Mouse (Mus musculus): ENCODE measurements around the gene Il20. TPM values are rescaled to one million over a fixed set of nuclear protein-coding genes. Genes with fewer than 3 reads are reported as not detected.

Il20 gene
- polyA plus RNA-seq, 1 experiment from 2014 or later = not detected

GRCm38 (mm10) chr1:130857456-130857855, 53.8 kb downstream of the Il20 start:
- DNase-seq (ENCODE audit: low spot score) (no peak), ATAC-seq (replicated peaks; ENCODE audit: low FRiP score) (no peak)
- Histone ChIP-seq H3K4me2 (ENCODE audit: low read depth, low read length, severe bottlenecking) (no peak overlapping the region), H3K9ac (ENCODE audit: low read length) (no peak overlapping the region), H3K27me3 (ENCODE audit: control insufficient read depth, insufficient read depth, low read length) (no peaks in the 10 kb centered on the region), H3K4me3 (ENCODE audit: low read depth, low read length) (no peak overlapping the region), H3K4me1 (replicated peaks; ENCODE audit: control insufficient read depth, insufficient read depth, low read length) (no peaks in the 10 kb centered on the region), H3K27ac (ENCODE audit: low read depth, low read length) (no peak overlapping the region), H3K9me3 (ENCODE audit: control insufficient read depth, low read length) (no peaks in the 10 kb centered on the region), H3K36me3 (ENCODE audit: control insufficient read depth, insufficient read depth, low read length) (no peaks in the 10 kb centered on the region)
- WGBS = 81% methylated on average over 4 of the region's 4 CpGs

Other genes starting within 250 kb of the Il20 start
- gene C4bp, start 249.8 kb downstream of the Il20 start, polyA plus RNA-seq (2014; fragmentation: Nextera tagmentation; extraction: Ambion mirVana) = not detected in 2 replicates
- not detected in 2 replicates for gene Gm29427, start 195.7 kb downstream of the Il20 start, polyA plus RNA-seq (2014; fragmentation: Nextera tagmentation; extraction: Ambion mirVana)
- gene Yod1, start 194.1 kb downstream of the Il20 start, polyA plus RNA-seq (2014; fragmentation: Nextera tagmentation; extraction: Ambion mirVana) = 13.5 and 17.1 TPM in 2 replicates
- 7.3 and 8.6 TPM in 2 replicates for gene Pfkfb2, start 182.2 kb downstream of the Il20 start, polyA plus RNA-seq (2014; fragmentation: Nextera tagmentation; extraction: Ambion mirVana)
- 0.83 and 1.1 TPM in 2 replicates for gene AA986860, start 179.5 kb downstream of the Il20 start, polyA plus RNA-seq (2014; fragmentation: Nextera tagmentation; extraction: Ambion mirVana)
- not detected in 2 replicates for gene Fcamr, start 110.5 kb downstream of the Il20 start, polyA plus RNA-seq (2014; fragmentation: Nextera tagmentation; extraction: Ambion mirVana)
- gene Pigr, start 84.8 kb downstream of the Il20 start, polyA plus RNA-seq (2014; fragmentation: Nextera tagmentation; extraction: Ambion mirVana) = not detected in 2 replicates
- not detected in 2 replicates for gene Fcmr, start 45.8 kb downstream of the Il20 start, polyA plus RNA-seq (2014; fragmentation: Nextera tagmentation; extraction: Ambion mirVana)
- gene Il24, start 24.0 kb downstream of the Il20 start, polyA plus RNA-seq (2014; fragmentation: Nextera tagmentation; extraction: Ambion mirVana) = not detected in 2 replicates
- not detected in 2 replicates for gene Il19, start 28.7 kb upstream of the Il20 start, polyA plus RNA-seq (2014; fragmentation: Nextera tagmentation; extraction: Ambion mirVana)
- not detected in 2 replicates for gene Il10, start 108.4 kb upstream of the Il20 start, polyA plus RNA-seq (2014; fragmentation: Nextera tagmentation; extraction: Ambion mirVana)
- 52.3 and 57.8 TPM in 2 replicates for gene Mapkapk2, start 186.4 kb upstream of the Il20 start, polyA plus RNA-seq (2014; fragmentation: Nextera tagmentation; extraction: Ambion mirVana)
- 17.1 and 20.8 TPM in 2 replicates for gene Dyrk3, start 226.9 kb upstream of the Il20 start, polyA plus RNA-seq (2014; fragmentation: Nextera tagmentation; extraction: Ambion mirVana)
- 61.8 and 68.5 TPM in 2 replicates for gene Eif2d, start 241.7 kb upstream of the Il20 start, polyA plus RNA-seq (2014; fragmentation: Nextera tagmentation; extraction: Ambion mirVana)